Mouse (Mus musculus) heart, postnatal 0 days (tissue): Measurements from ENCODE around the gene Jak3. TPM values are rescaled to one million over a fixed set of nuclear protein-coding genes. Genes with fewer than 3 reads are reported as not detected.
A peak's percentile ranks its signal among the peaks of the same experiment; 100 is the strongest.

ENCODE experiments used
- ATAC-seq: fragments of 200-750 bp; cut with Nextera tagmentation; 2 replicates; pipeline ENCODE4 v1.8.0; 2017; ENCODE audit warnings: low read depth, moderate number of reproducible peaks, moderate library complexity; ENCODE audit not compliant: insufficient read depth
- DNase-seq: peaks from one replicate; pipeline ENCODE4 v3.0.0-alpha.2; 2016; ENCODE audit warnings: low spot score
- H3K27ac ChIP-seq: fragments of 300-500 bp; sonication (generic); 2 replicates; pipeline ENCODE4 v1.5.1; 2014; ENCODE audit warnings: low read depth, mild to moderate bottlenecking
- H3K27me3 ChIP-seq: fragments of 300-500 bp; sonication (generic); 2 replicates; pipeline ENCODE4 v1.6.1; 2014; ENCODE audit warnings: low read length, mixed read lengths; ENCODE audit not compliant: control insufficient read depth, insufficient read depth
- H3K36me3 ChIP-seq: fragments of 300-500 bp; sonication (generic); replicated peaks from 2 replicates; pipeline ENCODE4 v1.6.1; 2014; ENCODE audit warnings: low read length, mixed read lengths; ENCODE audit not compliant: control insufficient read depth, insufficient read depth
- H3K4me1 ChIP-seq: fragments of 300-500 bp; sonication (generic); 2 replicates; pipeline ENCODE4 v1.6.1; 2014; ENCODE audit warnings: antibody characterized with exemption; ENCODE audit not compliant: control insufficient read depth, insufficient read depth
- H3K4me2 ChIP-seq: fragments of 300-500 bp; sonication (generic); 2 replicates; pipeline ENCODE4 v1.6.1; 2014; ENCODE audit warnings: low read depth, mild to moderate bottlenecking, low read length, moderate library complexity
- H3K4me3 ChIP-seq: fragments of 300-500 bp; sonication (generic); 2 replicates; pipeline ENCODE4 v1.5.1; 2014; ENCODE audit warnings: low read depth, low read length
- H3K9ac ChIP-seq: fragments of 300-500 bp; sonication (generic); replicated peaks from 2 replicates; pipeline ENCODE4 v1.6.1; 2014; ENCODE audit warnings: low read depth, low read length, mixed read lengths
- H3K9me3 ChIP-seq: fragments of 300-500 bp; sonication (generic); replicated peaks from 2 replicates; pipeline ENCODE4 v1.6.1; 2016; ENCODE audit warnings: low read length; ENCODE audit not compliant: control insufficient read depth
- CTCF ChIP-seq: IDR thresholded peaks from 2 replicates; pipeline ENCODE4 v1.5.1; 2016; ENCODE audit warnings: antibody characterized with exemption, control low read depth, low read depth
- EP300 ChIP-seq: IDR thresholded peaks from 2 replicates; pipeline ENCODE4 v1.6.1; 2016; ENCODE audit warnings: antibody characterized with exemption, low read depth
- WGBS: fragments of 180-500 bp; shearing (Covaris S2); extraction: QIAGEN DNeasy Blood & Tissue Kit; methylation state at CpG from one replicate; pipeline ENCODE4 v1.1.7; 2014; 5-methylcytosine and 5-hydroxymethylcytosine counted together
- polyA plus RNA-seq: library from polyadenylated mRNA; unstranded; fragments of >200 nt; fragmentation: Nextera tagmentation; extraction: Ambion mirVana; gene quantifications from 2 replicates; pipeline ENCODE4 v1.2.1, GENCODE M21; 2015
- total RNA-seq: library from RNA; depleted of rRNA; stranded (reverse); fragments of >200 nt; gene quantifications from 2 replicates; pipeline ENCODE4 v1.2.3, GENCODE M21; 2014; ENCODE audit warnings: low replicate concordance

The Jak3 gene
- total and polyA plus RNA-seq, 2 experiments from 2014 or later: 5.7 to 16.9 TPM

GRCm38 (mm10) chr8:71717096-71717495 is 41.0 kb downstream of the Jak3 start:
- Histone ChIP-seq H3K27me3 (0 out of 2 replicates have a peak, but pooled peaks cover 7% of the 10 kb centered on the region), H3K9ac (no peak overlapping the region), H3K4me1 (peaks cover 13% of the 10 kb centered on the region; the same call in 1 of the 2 replicates), H3K27ac (no peak overlapping the region), H3K4me2 (no peak overlapping the region), H3K9me3 (no peaks in the 10 kb centered on the region), H3K36me3 (no peaks in the 10 kb centered on the region), H3K4me3 (no peak overlapping the region)
- WGBS: 52% methylated on average over 12 of the region's 12 CpGs
- peak; percentile 25 for ATAC-seq
- TF ChIP-seq EP300 (no peak), CTCF (no peak)
- DNase-seq: no peak

- 0 out of 2 replicates have a peak, but pooled peaks cover 7% of the 10 kb centered on the region for H3K27me3 ChIP-seq
- no peaks in the 10 kb centered on the region for H3K36me3 ChIP-seq
- H3K9me3 ChIP-seq: no peaks in the 10 kb centered on the region
- no peak for ATAC-seq
- no peak for TF ChIP-seq EP300
- TF ChIP-seq CTCF: no peak
- no peak overlapping the region for H3K4me3 ChIP-seq
- DNase-seq: no peak
- 34% methylated on average over 3 of the region's 3 CpGs for WGBS
- peaks cover 13% of the 10 kb centered on the region; the same call in 1 of the 2 replicates for H3K4me1 ChIP-seq
- no peak overlapping the region for H3K4me2 ChIP-seq
- no peak overlapping the region for H3K27ac ChIP-seq
- no peak overlapping the region for H3K9ac ChIP-seq
Observed at GRCm38 (mm10) chr8:71718252-71718651, 42.2 kb downstream of the Jak3 start.

GRCm38 (mm10) chr8:71719218-71719617 is 43.1 kb downstream of the Jak3 start:
- TF ChIP-seq EP300 (no peak), CTCF (no peak)
- no peak overlapping the region for H3K9ac ChIP-seq
- no peak overlapping the region for H3K4me2 ChIP-seq
- DNase-seq: peak; percentile 16
- 0 out of 2 replicates have a peak, but pooled peaks cover 8% of the 10 kb centered on the region for H3K27me3 ChIP-seq
- WGBS: 13% methylated on average over 4 of the region's 4 CpGs
- peak; percentile 30; the same call in 1 of the 2 replicates for ATAC-seq
- no peaks in the 10 kb centered on the region for H3K9me3 ChIP-seq
- no peaks in the 10 kb centered on the region for H3K36me3 ChIP-seq
- no peak overlapping the region for H3K4me3 ChIP-seq
- peaks cover 13% of the 10 kb centered on the region; the same call in 1 of the 2 replicates for H3K4me1 ChIP-seq
- no peak overlapping the region for H3K27ac ChIP-seq

- H3K9ac ChIP-seq: no peak overlapping the region
- ATAC-seq (no peak), DNase-seq (no peak)
- no peaks in the 10 kb centered on the region for H3K36me3 ChIP-seq
- H3K4me3 ChIP-seq: no peak overlapping the region
- H3K27ac ChIP-seq: no peak overlapping the region
- H3K9me3 ChIP-seq: no peaks in the 10 kb centered on the region
- H3K4me2 ChIP-seq: no peak overlapping the region
- WGBS: 40% methylated on average over 7 of the region's 7 CpGs
- H3K27me3 ChIP-seq: peaks cover 12% of the 10 kb centered on the region
- no peak for TF ChIP-seq EP300
- no peak for TF ChIP-seq CTCF
- H3K4me1 ChIP-seq: peaks cover 13% of the 10 kb centered on the region; the same call in 1 of the 2 replicates
Observed at GRCm38 (mm10) chr8:71719928-71720457, 43.9 kb downstream of the Jak3 start.

GRCm38 (mm10) chr8:71723047-71723551 is 47.0 kb downstream of the Jak3 start:
- WGBS: 48% methylated on average over 14 of the region's 14 CpGs
- Histone ChIP-seq H3K27ac (no peak overlapping the region; the same call in 1 of the 2 replicates), H3K4me1 (peaks cover 12% of the 10 kb centered on the region), H3K4me2 (peak overlapping the region; percentile 14; the same call in 1 of the 2 replicates), H3K9me3 (no peaks in the 10 kb centered on the region), H3K27me3 (peaks cover 27% of the 10 kb centered on the region), H3K9ac (no peak overlapping the region), H3K36me3 (no peaks in the 10 kb centered on the region), H3K4me3 (peak overlapping the region; percentile 1; the same call in 1 of the 2 replicates)
- TF ChIP-seq EP300: no peak
- TF ChIP-seq CTCF: no peak
- no peak for DNase-seq
- ATAC-seq: no peak

GRCm38 (mm10) chr8:71724389-71724788 is 48.3 kb downstream of the Jak3 start:
- H3K4me2 ChIP-seq: no peak overlapping the region
- no peaks in the 10 kb centered on the region for H3K9me3 ChIP-seq
- H3K36me3 ChIP-seq: no peaks in the 10 kb centered on the region
- WGBS: 67% methylated on average over 4 of the region's 4 CpGs
- no peak for DNase-seq
- H3K27me3 ChIP-seq: peaks cover 28% of the 10 kb centered on the region
- ATAC-seq: no peak
- H3K4me1 ChIP-seq: peaks cover 14% of the 10 kb centered on the region
- H3K4me3 ChIP-seq: no peak overlapping the region
- TF ChIP-seq EP300: no peak
- no peak for TF ChIP-seq CTCF
- no peak overlapping the region for H3K9ac ChIP-seq
- no peak overlapping the region for H3K27ac ChIP-seq
